Mouse (Mus musculus) MEL (cell line): ENCODE measurements around the gene E130308A19Rik. TPM values are rescaled to one million over a fixed set of nuclear protein-coding genes. Genes with fewer than 3 reads are reported as not detected.

Experiments
- DNase-seq: peaks from one replicate; pipeline ENCODE4 v3.0.0; 2011; ENCODE audit warnings: low read depth, low spot score
- H3K27ac ChIP-seq: 2 replicates; pipeline ENCODE4 v1.5.1; 2012; ENCODE audit warnings: low read depth, mild to moderate bottlenecking, control low read depth, low read length, moderate library complexity; ENCODE audit not compliant: control insufficient read depth
- H3K27me3 ChIP-seq, 2 experiments: fragments of 150-350 bp in 1 of 2; sonication (generic) in 1 of 2; 2 replicates each; pipeline ENCODE4 v1.6.1; 2012; ENCODE audit warnings: low read length in 2 of 2, mild to moderate bottlenecking in 2 of 2, improper control_type of control experiment in 1 of 2, moderate library complexity in 1 of 2; ENCODE audit not compliant: insufficient read depth in 2 of 2, control insufficient read depth in 1 of 2
- H3K36me3 ChIP-seq, 2 experiments: 2 replicates each; pipeline ENCODE4 v1.6.1; 2012 to 2014; ENCODE audit warnings: low read length in 2 of 2, improper control_type of control experiment in 1 of 2, inconsistent platforms in 1 of 2, mild to moderate bottlenecking in 1 of 2; ENCODE audit not compliant: insufficient read depth in 2 of 2, control insufficient read depth in 1 of 2
- H3K4me1 ChIP-seq, 2 experiments: fragments of 150-350 bp in 1 of 2; sonication (generic) in 1 of 2; 2 replicates each; pipeline ENCODE4 v1.6.1; 2012; ENCODE audit warnings: low read length in 2 of 2, improper control_type of control experiment in 1 of 2, mild to moderate bottlenecking in 1 of 2; ENCODE audit not compliant: insufficient read depth in 2 of 2, control insufficient read depth in 1 of 2
- H3K4me3 ChIP-seq, 2 experiments: fragments of 150-350 bp in 1 of 2; sonication (generic) in 1 of 2; 2 replicates each; pipeline ENCODE4 v1.5.1; 2012; ENCODE audit warnings: low read depth in 2 of 2, low read length in 2 of 2, mild to moderate bottlenecking in 2 of 2, moderate library complexity in 2 of 2, control low read depth in 1 of 2, improper control_type of control experiment in 1 of 2; ENCODE audit not compliant: control insufficient read depth in 1 of 2, insufficient read depth in 1 of 2
- H3K79me2 ChIP-seq: 2 replicates; pipeline ENCODE4 v1.6.1; 2012; ENCODE audit warnings: mild to moderate bottlenecking, low read length, moderate library complexity; ENCODE audit not compliant: control insufficient read depth, poor library complexity, insufficient read depth
- H3K9ac ChIP-seq: 2 replicates; pipeline ENCODE4 v1.6.1; 2012; ENCODE audit warnings: low read depth, mild to moderate bottlenecking, control low read depth, low read length, moderate library complexity; ENCODE audit not compliant: control insufficient read depth, poor library complexity, severe bottlenecking
- H3K9me3 ChIP-seq: fragments of 150-350 bp; sonication (generic); replicated peaks from 2 replicates; pipeline ENCODE4 v1.6.1; 2012; ENCODE audit warnings: mild to moderate bottlenecking, low read length, improper control_type of control experiment, moderate library complexity; ENCODE audit not compliant: insufficient read depth
- CTCF ChIP-seq, 3 experiments: IDR thresholded peaks in 2 of 3; conservative IDR thresholded peaks in 1 of 3; 2 replicates each; pipeline ENCODE4 v1.5.1; 2011 to 2012; ENCODE audit warnings: low read length in 3 of 3, low read depth in 2 of 3, mild to moderate bottlenecking in 2 of 3, improper control_type of control experiment in 1 of 3, inconsistent platforms in 1 of 3, mixed read lengths in 1 of 3, moderate library complexity in 1 of 3; ENCODE audit not compliant: control insufficient read depth in 1 of 3, insufficient read depth in 1 of 3, poor library complexity in 1 of 3, severe bottlenecking in 1 of 3
- ELF1 ChIP-seq: IDR thresholded peaks from 2 replicates; pipeline ENCODE4 v1.6.1; 2014; ENCODE audit warnings: low read depth, mild to moderate bottlenecking, inconsistent platforms, low read length, improper control_type of control experiment, moderate library complexity
- EP300 ChIP-seq, 2 experiments: IDR thresholded peaks; 2 replicates each; pipeline ENCODE4 v1.6.1; 2011; ENCODE audit warnings: improper control_type of control experiment in 2 of 2, low read length in 2 of 2, low read depth in 1 of 2, mild to moderate bottlenecking in 1 of 2
- ETS1 ChIP-seq: IDR thresholded peaks from 2 replicates; pipeline ENCODE4 v1.6.1; 2012; ENCODE audit warnings: low read depth, mild to moderate bottlenecking, inconsistent platforms, low read length, improper control_type of control experiment, moderate library complexity
- GABPA ChIP-seq: IDR thresholded peaks from 2 replicates; pipeline ENCODE4 v1.6.1; 2012; ENCODE audit warnings: low read depth, mild to moderate bottlenecking, inconsistent platforms, low read length, improper control_type of control experiment, moderate library complexity
- GATA1 ChIP-seq: IDR thresholded peaks from 2 replicates; pipeline ENCODE4 v1.6.1; 2011; ENCODE audit warnings: low read depth, low read length, improper control_type of control experiment
- HCFC1 ChIP-seq: IDR thresholded peaks from 2 replicates; pipeline ENCODE4 v1.6.1; 2012; ENCODE audit warnings: low read depth, mild to moderate bottlenecking, inconsistent platforms, low read length, improper control_type of control experiment, moderate library complexity
- KAT2A ChIP-seq: conservative IDR thresholded peaks from 2 replicates; pipeline ENCODE4 v1.6.1; 2012; ENCODE audit warnings: low read depth, low read length, improper control_type of control experiment, inconsistent platforms
- MXI1 ChIP-seq: IDR thresholded peaks from 2 replicates; pipeline ENCODE4 v1.6.1; 2011; ENCODE audit warnings: mild to moderate bottlenecking, low read depth, low read length, improper control_type of control experiment
- MYB ChIP-seq: IDR thresholded peaks from 2 replicates; pipeline ENCODE4 v1.6.1; 2011; ENCODE audit warnings: mild to moderate bottlenecking, low read depth, low read length, improper control_type of control experiment
- POLR2AphosphoS5 ChIP-seq: IDR thresholded peaks from 2 replicates; pipeline ENCODE4 v1.6.1; 2012; ENCODE audit warnings: low read depth, borderline replicate concordance, mild to moderate bottlenecking, inconsistent platforms, low read length, moderate library complexity, mixed read lengths
- RCOR1 ChIP-seq: IDR thresholded peaks from 2 replicates; pipeline ENCODE4 v1.6.1; 2012; ENCODE audit warnings: low read depth, mild to moderate bottlenecking, inconsistent platforms, low read length, improper control_type of control experiment
- SIN3A ChIP-seq: IDR thresholded peaks from 2 replicates; pipeline ENCODE4 v1.6.1; 2012; ENCODE audit warnings: low read length, improper control_type of control experiment, inconsistent platforms
- TBP ChIP-seq: IDR thresholded peaks from 2 replicates; pipeline ENCODE4 v1.8.0; 2011; ENCODE audit warnings: low read depth, low read length, improper control_type of control experiment
- USF1 ChIP-seq: IDR thresholded peaks from 2 replicates; pipeline ENCODE4 v1.6.1; 2014; ENCODE audit warnings: low read depth, mild to moderate bottlenecking, inconsistent platforms, low read length, improper control_type of control experiment, moderate library complexity
- USF2 ChIP-seq, 2 experiments: IDR thresholded peaks; 2 replicates each; pipeline ENCODE4 v1.6.1; 2011 to 2012; ENCODE audit warnings: improper control_type of control experiment in 2 of 2, low read length in 2 of 2, borderline replicate concordance in 1 of 2, inconsistent platforms in 1 of 2, low read depth in 1 of 2, mild to moderate bottlenecking in 1 of 2; ENCODE audit not compliant: insufficient read depth in 1 of 2
- ZC3H11A ChIP-seq: IDR thresholded peaks from 2 replicates; pipeline ENCODE4 v1.6.1; 2012; ENCODE audit warnings: low read depth, mild to moderate bottlenecking, inconsistent platforms, low read length, improper control_type of control experiment
- ZKSCAN1 ChIP-seq: IDR thresholded peaks from 2 replicates; pipeline ENCODE4 v1.6.1; 2012; ENCODE audit warnings: low read depth, mild to moderate bottlenecking, inconsistent platforms, low read length, improper control_type of control experiment, moderate library complexity
- polyA plus RNA-seq, 2 experiments: library from polyadenylated mRNA; stranded (reverse) in 1 of 2; unstranded in 1 of 2; fragments of >175 nt in 1 of 2; fragments of >200 nt in 1 of 2; gene quantifications; 2 replicates each; pipeline versions ENCODE4 v1.2.1 to v1.2.4; 2012; ENCODE audit warnings: low replicate concordance in 2 of 2, low read depth in 1 of 2; ENCODE audit not compliant: insufficient read length in 2 of 2, insufficient read depth in 1 of 2, missing spikeins in 1 of 2
- total RNA-seq: library from RNA; depleted of rRNA; stranded (reverse); fragments of 300-350 nt; gene quantifications from 2 replicates; pipeline ENCODE4 v1.2.3, GENCODE M21; 2012

The E130308A19Rik gene
- total and polyA plus RNA-seq, 3 experiments = 4.0 to 12.5 TPM; not detected in 1

GRCm38 (mm10) chr4:59642039-59642438, 16.0 kb downstream of the E130308A19Rik start:
- Histone ChIP-seq H3K9me3 (no peaks in the 10 kb centered on the region), H3K9ac (no peak overlapping the region), H3K27me3 (no peaks in the 10 kb centered on the region), H3K27ac (no peak overlapping the region), H3K36me3 (peaks cover 0 to 29% of the 10 kb centered on the region in 2 experiments; a peak in 2 of 4 replicates), H3K79me2 (peaks cover 2% of the 10 kb centered on the region; the same call in 1 of the 2 replicates), H3K4me1 (peaks cover 13 to 22% of the 10 kb centered on the region in 2 experiments), H3K4me3 (no peak overlapping the region)
- no peak for TF ChIP-seq HCFC1
- TF ChIP-seq ZKSCAN1 = no peak
- no peak for TF ChIP-seq GATA1
- TF ChIP-seq TBP = no peak
- no peak for TF ChIP-seq CTCF (IDR thresholded peaks at IDR 0.05 in 2 of 3, conservative IDR thresholded peaks at IDR 0.05 in 1 of 3; ENCODE audit: control insufficient read depth in 1 of 3, insufficient read depth in 1 of 3, low read depth in 2 of 3, low read length in 3 of 3, poor library complexity in 1 of 3, severe bottlenecking in 1 of 3)
- TF ChIP-seq KAT2A = no peak
- no peak for TF ChIP-seq RCOR1
- no peak for TF ChIP-seq USF2 (IDR thresholded peaks at IDR 0.05; ENCODE audit: borderline replicate concordance in 1 of 2, insufficient read depth in 1 of 2, low read depth in 1 of 2, low read length in 2 of 2)
- TF ChIP-seq GABPA = no peak
- TF ChIP-seq USF1 = no peak
- no peak for TF ChIP-seq SIN3A
- no peak for DNase-seq

- Histone ChIP-seq H3K9me3 (no peaks in the 10 kb centered on the region), H3K4me1 (peaks cover 13 to 22% of the 10 kb centered on the region in 2 experiments), H3K4me3 (no peak overlapping the region), H3K27ac (no peak overlapping the region), H3K9ac (no peak overlapping the region), H3K36me3 (peaks cover 0 to 29% of the 10 kb centered on the region in 2 experiments; a peak in 2 of 4 replicates), H3K79me2 (peaks cover 2% of the 10 kb centered on the region; the same call in 1 of the 2 replicates), H3K27me3 (no peaks in the 10 kb centered on the region)
- DNase-seq = no peak
- TF ChIP-seq ETS1 (no peak), POLR2AphosphoS5 (no peak), GATA1 (no peak), ZC3H11A (no peak)
Observed at GRCm38 (mm10) chr4:59642657-59643056, 16.6 kb downstream of the E130308A19Rik start.

GRCm38 (mm10) chr4:59644431-59644830, 18.4 kb downstream of the E130308A19Rik start:
- H3K9me3 ChIP-seq = no peaks in the 10 kb centered on the region
- no peaks in the 10 kb centered on the region for H3K27me3 ChIP-seq
- no peak overlapping the region for H3K4me3 ChIP-seq
- no peak for TF ChIP-seq MYB
- no peak for TF ChIP-seq MXI1
- no peak for TF ChIP-seq ELF1
- peak in 1 of 2 experiments; percentile 12; a peak in 1 of 4 replicates for TF ChIP-seq EP300 (IDR thresholded peaks at IDR 0.05; ENCODE audit: low read depth in 1 of 2, low read length in 2 of 2)
- no peak for TF ChIP-seq ETS1
- no peak overlapping the region for H3K9ac ChIP-seq
- no peak overlapping the region for H3K27ac ChIP-seq
- H3K4me1 ChIP-seq = peaks cover 10 to 19% of the 10 kb centered on the region in 2 experiments
- no peak for DNase-seq
- H3K36me3 ChIP-seq = peaks cover 0 to 24% of the 10 kb centered on the region in 2 experiments; a peak in 2 of 4 replicates
- peaks cover 2% of the 10 kb centered on the region; the same call in 1 of the 2 replicates for H3K79me2 ChIP-seq
